Mouse (Mus musculus): Measurements from ENCODE around the gene Cdk11b.
"Not testable (repeated sequence)": the region's sequence is repeated elsewhere in the genome, so short reads cannot be mapped to it uniquely, and the experiment has no call there.

DNA sequence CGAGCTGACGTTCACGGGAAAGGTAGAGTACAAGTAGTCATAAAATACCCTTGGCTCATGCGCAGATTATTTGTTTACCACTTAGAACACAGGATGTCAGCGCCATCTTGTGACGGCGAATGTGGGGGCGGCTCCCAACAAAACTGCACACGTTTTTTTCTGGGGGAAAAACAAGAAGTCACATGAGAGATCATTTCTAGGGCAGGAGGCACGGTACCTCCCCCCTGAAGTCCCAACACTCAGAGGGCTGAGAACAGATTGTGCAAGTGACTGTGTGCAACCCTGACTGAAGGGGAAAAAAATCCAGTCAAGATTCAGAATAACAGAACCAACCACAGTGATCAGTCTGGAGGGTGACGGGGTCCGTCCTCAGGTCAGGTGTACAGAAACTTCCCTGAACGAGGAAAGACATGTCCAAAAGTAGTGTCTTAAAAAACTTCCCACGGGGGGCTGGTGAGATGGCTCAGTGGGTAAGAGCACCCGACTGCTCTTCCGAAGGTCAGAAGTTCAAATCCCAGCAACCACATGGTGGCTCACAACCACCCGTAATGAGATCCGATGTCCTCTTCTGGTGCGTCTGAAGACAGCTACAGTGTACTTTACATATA, 59.1 kb downstream of the Cdk11b start:
- not testable (repeated sequence) for TF ChIP-seq CTCF (IDR thresholded peaks at IDR 0.05; ENCODE audit: low read depth, low read length); GATA1 (IDR thresholded peaks at IDR 0.05; ENCODE audit: borderline replicate concordance, low read length); TAL1 (conservative IDR thresholded peaks at IDR 0.05; ENCODE audit: low read depth, low read length); POLR2AphosphoS5 (IDR thresholded peaks at IDR 0.05; ENCODE audit: insufficient replicate concordance, low read depth, low read length)

Data from G1E (cell line).